11 mouse cellular contexts compared by ENCODE assay signal in the genomic region with DNA sequence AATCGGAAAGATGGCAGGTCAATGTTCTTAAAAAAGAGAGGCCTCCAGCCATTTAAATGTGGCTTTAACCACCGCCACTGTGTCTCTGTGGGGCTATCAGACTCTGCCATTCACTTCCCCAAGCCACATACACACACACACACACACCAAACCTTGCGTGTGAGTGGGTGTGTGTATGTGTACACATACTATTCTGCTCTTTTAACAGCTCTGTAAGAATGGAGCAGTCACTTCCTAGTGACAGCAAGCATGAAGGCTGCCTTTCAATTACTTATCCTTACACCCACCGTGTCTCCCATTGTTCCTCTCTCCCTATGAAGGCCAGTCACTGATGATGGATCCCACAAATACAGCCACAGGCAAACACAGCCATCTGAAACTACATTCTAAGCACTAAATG.
"Had no signal": no experiment of that assay in that cellular context is flagged by ENCODE, and none has a peak within 500 bp of the region (broad histone marks: within the 10 kb centered on the region; RNA-seq: fewer than 3 reads in every experiment).

No protein-coding gene starts in this region.

- H3K9me3 ChIP-seq: limb, embryonic 12.5 days; neural tube, embryonic 15.5 days had no signal

- H3K27me3 ChIP-seq: limb, embryonic 12.5 days; neural tube, embryonic 15.5 days had no signal

- H3K4me2 ChIP-seq: limb, embryonic 12.5 days; neural tube, embryonic 15.5 days had no signal

- H3K4me1 ChIP-seq: limb, embryonic 12.5 days; neural tube, embryonic 15.5 days had no signal

- H3K4me3 ChIP-seq: layer of hippocampus, adult 2 months; limb, embryonic 12.5 days; myocyte; neural tube, embryonic 15.5 days had no signal

- DNase-seq: kidney, adult 11 months; kidney, postnatal 10 days; kidney, postnatal 4 days; lung, adult 18-20 months; thymus, postnatal 4 days had no signal

- H3K36me3 ChIP-seq: neural tube, embryonic 15.5 days had no signal

- H3K9ac ChIP-seq: limb, embryonic 12.5 days; liver, embryonic 14.5 days; neural tube, embryonic 15.5 days had no signal

- H3K27ac ChIP-seq: layer of hippocampus, adult 2 months; limb, embryonic 12.5 days; liver, embryonic 14.5 days; neural tube, embryonic 15.5 days; stomach, postnatal 0 days had no signal
